Mouse (Mus musculus): ENCODE data around the gene Snrnp48. TPM values are rescaled to one million over a fixed set of nuclear protein-coding genes. Genes with fewer than 3 reads are reported as not detected.

The Snrnp48 gene
- total RNA-seq, 2 experiments from 2014 or later = 65.3 to 73.8 TPM

GRCm38 (mm10) chr13:38258901-38259300, 54.2 kb downstream of the Snrnp48 start:
- no peak for ATAC-seq (replicated peaks; ENCODE audit: poor library complexity)

DNA sequence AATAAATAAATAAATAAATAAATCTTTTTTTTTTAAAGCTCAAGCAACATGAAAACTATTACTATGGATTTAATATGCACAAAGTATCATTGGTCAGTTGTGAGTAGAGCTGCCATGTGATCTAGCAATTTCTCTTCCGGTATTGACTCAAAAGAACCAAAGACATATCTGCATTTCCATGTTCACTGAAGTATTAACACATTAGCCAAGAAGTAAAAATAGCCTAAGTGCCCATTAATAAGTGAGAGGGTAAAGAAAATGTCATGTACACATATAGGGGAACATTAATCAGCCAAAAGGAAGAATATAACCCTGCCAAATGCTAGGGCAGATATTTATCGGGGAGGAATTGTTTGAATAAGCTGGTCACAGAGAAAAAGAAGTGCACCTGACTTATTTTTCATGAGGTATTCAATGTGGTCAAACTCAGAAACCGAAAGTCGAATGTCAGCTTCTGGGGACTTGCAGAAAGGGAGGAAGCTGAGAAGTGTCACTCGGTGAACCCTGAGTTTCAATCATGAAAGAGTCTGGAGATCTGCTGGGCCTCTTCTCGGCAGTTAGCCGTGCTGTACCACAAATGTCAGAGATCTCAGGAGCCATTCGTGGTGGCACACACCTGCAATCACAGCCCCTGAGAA, 64.4 kb downstream of the Snrnp48 start:
- no peak for ATAC-seq (replicated peaks; ENCODE audit: poor library complexity)

DNA sequence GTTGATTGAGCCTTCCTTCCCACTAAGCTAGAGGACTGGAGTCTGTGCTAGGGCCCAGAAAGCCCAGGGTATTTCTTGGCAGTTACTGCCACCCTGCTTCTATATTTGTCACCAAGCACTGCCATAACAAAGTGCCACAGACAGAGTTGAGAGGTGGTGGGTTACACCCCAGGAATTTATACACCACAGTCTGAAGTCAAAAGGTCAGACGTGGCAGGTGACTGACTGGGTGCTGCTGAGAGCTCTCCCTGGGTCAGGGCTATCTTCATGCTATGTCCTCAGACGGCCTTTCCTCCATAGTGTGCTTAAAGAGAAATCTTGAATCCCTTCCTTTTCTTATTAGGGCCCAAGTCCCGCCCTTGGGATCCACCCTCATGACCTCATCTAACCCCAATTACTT, 67.9 kb downstream of the Snrnp48 start:
- no peak for ATAC-seq (replicated peaks; ENCODE audit: poor library complexity)

Other genes starting within 250 kb of the Snrnp48 start
- gene Ssr1, start 210.7 kb upstream of the Snrnp48 start, total RNA-seq (2015) = 186 and 238 TPM in 2 replicates
- 247 and 275 TPM in 2 replicates for gene Ssr1, start 210.7 kb upstream of the Snrnp48 start, total RNA-seq (2017)
- gene Riok1, start 167.9 kb upstream of the Snrnp48 start, total RNA-seq (2015) = 52.8 and 69.9 TPM in 2 replicates
- gene Riok1, start 167.9 kb upstream of the Snrnp48 start, total RNA-seq (2017) = 91.1 and 120 TPM in 2 replicates
- 0.44 and 1.1 TPM in 2 replicates for gene Cage1, start 167.9 kb upstream of the Snrnp48 start, total RNA-seq (2015)
- 1.5 and 1.8 TPM in 2 replicates for gene Cage1, start 167.9 kb upstream of the Snrnp48 start, total RNA-seq (2017)
- 0.37 and 0.64 TPM in 2 replicates for gene Dsp, start 53.6 kb upstream of the Snrnp48 start, total RNA-seq (2015)
- 0.95 and 1.0 TPM in 2 replicates for gene Dsp, start 53.6 kb upstream of the Snrnp48 start, total RNA-seq (2017)
- gene Bmp6, start 140.2 kb downstream of the Snrnp48 start, total RNA-seq (2015) = not detected in 2 replicates
- gene Bmp6, start 140.2 kb downstream of the Snrnp48 start, total RNA-seq (2017) = not detected in 2 replicates